Mouse (Mus musculus) kidney, embryonic 15.5 days (tissue): ENCODE data around the gene Tollip. TPM values are rescaled to one million over a fixed set of nuclear protein-coding genes. Genes with fewer than 3 reads are reported as not detected.
"Not testable (repeated sequence)": the region's sequence is repeated elsewhere in the genome, so short reads cannot be mapped to it uniquely, and the experiment has no call there.

Experiments
- ATAC-seq: fragments of 200-750 bp; cut with Nextera tagmentation; replicated peaks from 2 replicates; pipeline ENCODE4 v1.8.0; 2017; ENCODE audit warnings: moderate TSS enrichment; ENCODE audit not compliant: low FRiP score
- H3K27ac ChIP-seq: fragments of 300-500 bp; sonication (generic); 2 replicates; pipeline ENCODE4 v1.5.1; 2015; ENCODE audit warnings: mild to moderate bottlenecking, inconsistent platforms
- H3K27me3 ChIP-seq: fragments of 300-500 bp; sonication (generic); 2 replicates; pipeline ENCODE4 v1.6.1; 2015; ENCODE audit warnings: inconsistent platforms
- H3K36me3 ChIP-seq: fragments of 300-500 bp; sonication (generic); 2 replicates; pipeline ENCODE4 v1.6.1; 2015; ENCODE audit warnings: inconsistent platforms
- H3K4me1 ChIP-seq: fragments of 300-500 bp; sonication (generic); 2 replicates; pipeline ENCODE4 v1.6.1; 2015; ENCODE audit warnings: inconsistent platforms
- H3K4me2 ChIP-seq: fragments of 300-500 bp; sonication (generic); 2 replicates; pipeline ENCODE4 v1.6.1; 2015; ENCODE audit warnings: moderate library complexity, mild to moderate bottlenecking, inconsistent platforms
- H3K4me3 ChIP-seq: fragments of 300-500 bp; sonication (generic); replicated peaks from 2 replicates; pipeline ENCODE4 v1.5.1; 2015; ENCODE audit warnings: mild to moderate bottlenecking, inconsistent platforms
- H3K9ac ChIP-seq: fragments of 300-500 bp; sonication (generic); 2 replicates; pipeline ENCODE4 v1.6.1; 2015; ENCODE audit warnings: mild to moderate bottlenecking, inconsistent platforms
- H3K9me3 ChIP-seq: fragments of 300-500 bp; sonication (generic); replicated peaks from 2 replicates; pipeline ENCODE4 v1.6.1; 2016; ENCODE audit warnings: inconsistent platforms
- WGBS: fragments of 180-500 bp; shearing (Covaris S2); methylation state at CpG from one replicate; pipeline ENCODE4 v1.1.7; 2015; ENCODE audit warnings: mixed read lengths; 5-methylcytosine and 5-hydroxymethylcytosine counted together
- polyA plus RNA-seq: library from polyadenylated mRNA; unstranded; fragments of >200 nt; fragmentation: Nextera tagmentation; extraction: Ambion mirVana; gene quantifications from 2 replicates; pipeline ENCODE4 v1.2.1, GENCODE M21; 2015

Gene Tollip
- polyA plus RNA-seq, 1 experiment from 2014 or later, result 45.6 TPM

DNA sequence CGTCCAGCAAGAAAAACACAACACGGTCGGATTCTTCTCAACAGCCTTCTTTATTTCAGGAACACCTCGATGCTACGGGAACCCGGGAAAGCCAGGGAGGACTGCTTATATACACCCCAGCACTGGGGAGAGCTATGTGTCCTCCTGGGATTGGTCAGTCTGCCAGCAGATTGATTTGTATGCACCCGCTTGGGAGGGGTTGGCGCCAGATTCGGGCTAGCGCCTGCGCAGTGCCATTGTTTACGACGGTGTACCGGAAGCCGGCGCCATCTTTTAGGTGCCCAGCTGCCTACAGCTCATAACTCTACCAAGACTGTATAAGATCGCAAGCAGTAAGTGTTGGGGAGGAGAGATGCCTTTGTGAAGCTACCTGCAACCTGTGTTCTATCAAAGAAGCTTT is 5.8 kb upstream of the Tollip start:
- H3K9me3 ChIP-seq, H3K27ac ChIP-seq, H3K36me3 ChIP-seq, H3K4me2 ChIP-seq, H3K4me3 ChIP-seq, H3K9ac ChIP-seq, ATAC-seq, H3K4me1 ChIP-seq, H3K27me3 ChIP-seq: not testable (repeated sequence)
- WGBS, result 94% methylated on average over 17 of the region's 17 CpGs

DNA sequence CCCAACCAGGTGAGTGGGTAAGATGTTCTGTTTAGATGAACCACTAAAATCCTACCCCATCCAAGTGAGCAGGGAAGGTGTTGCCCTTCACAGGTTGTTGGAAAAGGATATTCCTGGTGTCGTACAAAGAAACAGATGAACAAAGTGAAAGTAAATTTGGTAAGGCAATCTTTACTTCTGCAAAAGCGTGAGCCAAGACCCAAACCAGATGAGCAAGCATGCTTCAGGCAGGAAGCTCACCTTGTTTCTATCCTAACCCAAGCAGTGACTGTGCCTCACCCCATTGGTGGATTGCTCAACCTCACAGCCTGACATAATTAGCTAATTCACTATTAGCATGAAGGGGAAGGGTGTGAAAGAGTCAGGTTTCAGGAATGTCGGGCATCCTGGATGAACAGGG is 7.0 kb downstream of the Tollip start:
- H3K4me2 ChIP-seq, result no peak overlapping the region
- H3K27ac ChIP-seq, result no peak overlapping the region
- H3K36me3 ChIP-seq, result no peaks in the 10 kb centered on the region
- H3K9me3 ChIP-seq, result no peaks in the 10 kb centered on the region
- no peak for ATAC-seq
- peaks cover 68% of the 10 kb centered on the region for H3K27me3 ChIP-seq
- WGBS, result 57% methylated on average over 3 of the region's 3 CpGs
- H3K4me3 ChIP-seq, result no peak overlapping the region
- no peaks in the 10 kb centered on the region for H3K4me1 ChIP-seq
- H3K9ac ChIP-seq, result no peak overlapping the region

DNA sequence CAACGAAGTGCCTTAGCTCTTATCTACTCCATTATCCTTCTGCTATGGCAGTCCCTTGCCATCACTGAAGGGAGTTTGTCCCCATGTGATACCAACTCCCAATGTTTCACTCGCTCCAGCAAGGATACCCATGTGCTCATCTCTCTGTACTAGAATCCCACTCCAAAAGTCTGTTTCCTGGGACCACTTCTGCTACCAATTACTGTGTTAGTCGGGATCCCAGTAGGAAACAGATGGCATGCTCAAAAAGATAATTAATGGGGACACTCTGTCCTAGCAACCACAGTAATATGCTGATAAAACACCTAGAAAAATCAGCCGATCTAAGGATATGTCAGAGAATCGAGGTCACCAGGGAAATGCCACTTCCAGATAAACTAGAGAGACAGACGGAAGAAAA is 9.7 kb downstream of the Tollip start:
- Histone ChIP-seq H3K9ac (no peak overlapping the region), H3K27me3 (peaks cover 83% of the 10 kb centered on the region), H3K9me3 (no peaks in the 10 kb centered on the region), H3K27ac (no peak overlapping the region), H3K36me3 (no peaks in the 10 kb centered on the region), H3K4me2 (no peak overlapping the region), H3K4me3 (no peak overlapping the region), H3K4me1 (no peaks in the 10 kb centered on the region)
- ATAC-seq, result no peak
- WGBS, result 79% methylated on average over 6 of the region's 6 CpGs

DNA sequence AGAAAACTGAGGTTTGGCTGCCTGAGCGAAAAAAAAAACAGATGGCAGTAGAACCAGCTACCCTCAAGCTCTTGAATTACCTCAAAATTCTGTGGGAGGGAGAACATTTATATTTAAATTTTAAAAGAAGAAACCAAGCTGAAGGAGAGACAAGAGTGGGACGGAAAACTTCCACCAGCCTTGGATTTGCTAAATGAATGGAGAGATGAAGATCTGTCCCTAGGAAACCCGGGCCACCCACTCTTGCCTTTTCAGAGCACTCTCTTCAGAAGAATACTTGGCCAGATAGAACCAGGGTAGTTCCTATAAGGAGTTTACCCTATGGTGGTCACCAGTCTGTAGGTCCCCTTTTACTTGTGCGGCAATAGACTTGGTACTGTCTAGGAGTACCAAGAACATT is 15.5 kb downstream of the Tollip start:
- H3K36me3 ChIP-seq, result no peaks in the 10 kb centered on the region
- peaks cover 27% of the 10 kb centered on the region for H3K4me1 ChIP-seq
- no peak overlapping the region for H3K27ac ChIP-seq
- peaks cover 34% of the 10 kb centered on the region for H3K27me3 ChIP-seq
- ATAC-seq, result no peak
- WGBS, result 66% methylated on average over 4 of the region's 4 CpGs
- peak overlapping the region; percentile 71 for H3K4me2 ChIP-seq
- peak overlapping the region; percentile 27; the same call in 1 of the 2 replicates for H3K9ac ChIP-seq
- H3K4me3 ChIP-seq, result peak overlapping the region; percentile 91
- no peaks in the 10 kb centered on the region for H3K9me3 ChIP-seq

DNA sequence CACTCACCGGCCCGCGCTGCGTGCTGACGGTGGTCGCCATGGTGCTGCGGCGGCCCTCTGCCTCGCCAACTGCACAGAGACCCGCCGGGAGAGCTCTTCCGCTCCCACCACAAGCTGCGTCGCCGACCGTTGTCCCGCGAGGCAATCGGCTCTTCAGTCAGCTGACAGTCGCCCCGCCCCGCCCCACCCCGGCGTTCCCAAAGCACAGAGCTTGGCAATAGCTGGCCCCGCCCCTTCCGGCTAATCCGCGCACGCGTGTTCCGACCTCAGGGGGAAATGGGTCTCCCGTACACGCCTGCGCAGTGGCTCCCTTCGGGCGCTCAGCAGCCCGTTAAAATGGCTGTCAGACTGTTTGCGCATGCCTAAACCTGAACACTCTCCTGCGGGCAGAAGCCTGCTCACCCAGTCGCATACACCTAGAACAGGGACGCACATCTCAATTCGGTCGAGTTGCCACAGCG is 16.0 kb downstream of the Tollip start:
- Histone ChIP-seq H3K36me3 (no peaks in the 10 kb centered on the region), H3K4me2 (peak overlapping the region; percentile 71), H3K27me3 (peaks cover 31% of the 10 kb centered on the region), H3K9me3 (no peaks in the 10 kb centered on the region), H3K27ac (peak overlapping the region; percentile 64; the same call in 1 of the 2 replicates), H3K9ac (peak overlapping the region; percentile 88), H3K4me1 (peaks cover 27% of the 10 kb centered on the region), H3K4me3 (peak overlapping the region; percentile 91)
- peak; percentile 97 for ATAC-seq
- under 1% methylated on average over 40 of the region's 44 CpGs for WGBS

DNA sequence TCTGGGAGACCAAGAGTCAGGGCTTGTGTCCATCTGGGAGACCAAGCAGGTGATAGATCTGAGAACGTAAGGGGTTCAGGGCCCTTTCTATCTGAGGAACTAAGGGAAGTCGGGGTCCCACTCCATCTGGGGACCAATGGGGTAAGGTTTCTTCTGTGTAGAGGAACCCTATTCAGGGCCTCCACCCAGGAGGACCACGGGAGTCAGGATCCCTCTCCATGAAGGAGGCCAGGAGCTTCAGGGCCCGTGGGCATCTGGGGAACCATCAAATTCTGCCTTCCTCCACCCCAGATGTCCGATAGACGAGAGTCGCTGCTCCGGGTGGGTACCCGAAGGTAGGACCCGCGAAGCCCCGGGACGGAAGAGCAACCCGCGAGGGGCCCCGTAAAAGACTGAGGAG is 16.5 kb downstream of the Tollip start:
- H3K9ac ChIP-seq, result peak overlapping the region; percentile 88
- H3K36me3 ChIP-seq, result no peaks in the 10 kb centered on the region
- H3K27me3 ChIP-seq, result peaks cover 29% of the 10 kb centered on the region
- peak; percentile 45; the same call in 1 of the 2 replicates for ATAC-seq
- H3K27ac ChIP-seq, result peak overlapping the region; percentile 64; the same call in 1 of the 2 replicates
- H3K4me2 ChIP-seq, result peak overlapping the region; percentile 69
- 0% methylated on average over 16 of the region's 16 CpGs for WGBS
- no peaks in the 10 kb centered on the region for H3K9me3 ChIP-seq
- H3K4me3 ChIP-seq, result peak overlapping the region; percentile 91
- peaks cover 27% of the 10 kb centered on the region for H3K4me1 ChIP-seq

DNA sequence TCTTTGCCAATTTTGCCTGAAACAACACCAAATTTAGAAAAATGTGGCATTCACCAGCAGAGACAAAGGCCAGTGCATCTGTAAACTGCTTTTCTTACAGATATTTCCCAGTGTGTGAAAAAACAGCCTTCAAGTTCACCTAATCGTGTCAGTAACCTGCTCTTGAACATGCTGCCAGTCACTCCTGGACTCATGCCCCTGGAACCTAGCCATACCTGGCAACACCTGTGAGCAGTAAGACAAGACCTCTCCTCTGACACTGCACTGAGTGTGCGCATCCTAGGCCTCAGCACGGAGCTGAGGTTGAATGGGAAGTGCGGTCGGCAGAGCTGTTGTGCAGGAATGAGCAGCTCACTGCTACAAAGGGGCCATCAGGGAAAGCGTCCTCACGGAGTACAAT is 26.2 kb downstream of the Tollip start:
- peaks cover 69% of the 10 kb centered on the region for H3K36me3 ChIP-seq
- H3K9ac ChIP-seq, result no peak overlapping the region
- H3K4me3 ChIP-seq, result no peak overlapping the region
- H3K27ac ChIP-seq, result no peak overlapping the region
- H3K27me3 ChIP-seq, result no peaks in the 10 kb centered on the region
- H3K4me1 ChIP-seq, result no peaks in the 10 kb centered on the region
- no peak for ATAC-seq
- H3K9me3 ChIP-seq, result no peaks in the 10 kb centered on the region
- WGBS, result 96% methylated on average over 7 of the region's 7 CpGs
- no peak overlapping the region for H3K4me2 ChIP-seq

DNA sequence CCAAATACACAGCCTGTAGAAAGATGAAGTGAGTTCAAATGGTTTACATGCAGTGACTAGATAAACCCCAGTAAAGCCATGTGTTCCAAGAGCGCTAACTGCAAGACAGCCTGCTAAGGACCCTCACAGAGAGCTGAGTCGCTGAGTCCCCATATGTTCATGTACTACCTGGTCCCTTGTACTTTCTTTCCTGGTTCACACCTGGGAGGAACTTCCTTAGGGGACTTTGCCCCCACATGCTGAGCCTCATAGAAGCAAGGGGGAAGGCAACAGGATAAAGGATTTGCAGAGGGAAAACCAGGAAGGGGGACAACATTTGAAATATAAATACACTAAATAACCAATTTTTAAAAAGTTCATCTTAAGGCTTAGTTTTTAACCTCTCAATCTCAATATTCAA is 39.5 kb downstream of the Tollip start:
- Histone ChIP-seq H3K4me2 (no peak overlapping the region), H3K36me3 (peaks cover 74% of the 10 kb centered on the region), H3K4me1 (no peaks in the 10 kb centered on the region), H3K9ac (no peak overlapping the region), H3K27me3 (no peaks in the 10 kb centered on the region), H3K27ac (no peak overlapping the region), H3K9me3 (no peaks in the 10 kb centered on the region), H3K4me3 (no peak overlapping the region)
- ATAC-seq, result no peak
- 93% methylated on average over 2 of the region's 2 CpGs for WGBS

DNA sequence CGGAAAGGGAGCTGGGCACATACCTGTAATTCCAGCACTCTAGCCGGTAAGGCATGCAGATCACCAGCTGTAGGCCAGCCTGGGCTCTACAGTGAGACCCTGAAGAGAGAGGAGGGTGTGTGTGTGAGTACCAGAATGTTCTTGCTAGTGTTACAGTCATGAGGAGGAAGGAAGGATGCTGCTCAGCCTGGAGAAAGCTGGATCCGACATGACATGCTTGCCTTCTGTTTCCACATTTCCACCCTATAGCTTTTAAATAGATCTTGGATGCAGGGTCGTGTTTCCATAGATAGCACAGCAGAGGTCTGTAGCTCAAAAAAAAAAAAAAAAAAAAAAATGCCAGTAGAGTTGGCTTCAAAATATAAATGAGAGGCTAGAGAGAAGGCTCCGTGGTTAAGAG is 43.4 kb downstream of the Tollip start:
- H3K27ac ChIP-seq, result no peak overlapping the region
- no peaks in the 10 kb centered on the region for H3K9me3 ChIP-seq
- no peak overlapping the region for H3K9ac ChIP-seq
- no peak overlapping the region for H3K4me2 ChIP-seq
- H3K36me3 ChIP-seq, result peaks cover 47% of the 10 kb centered on the region
- no peaks in the 10 kb centered on the region for H3K27me3 ChIP-seq
- ATAC-seq, result no peak
- H3K4me1 ChIP-seq, result no peaks in the 10 kb centered on the region
- H3K4me3 ChIP-seq, result no peak overlapping the region
- 90% methylated on average over 5 of the region's 5 CpGs for WGBS

DNA sequence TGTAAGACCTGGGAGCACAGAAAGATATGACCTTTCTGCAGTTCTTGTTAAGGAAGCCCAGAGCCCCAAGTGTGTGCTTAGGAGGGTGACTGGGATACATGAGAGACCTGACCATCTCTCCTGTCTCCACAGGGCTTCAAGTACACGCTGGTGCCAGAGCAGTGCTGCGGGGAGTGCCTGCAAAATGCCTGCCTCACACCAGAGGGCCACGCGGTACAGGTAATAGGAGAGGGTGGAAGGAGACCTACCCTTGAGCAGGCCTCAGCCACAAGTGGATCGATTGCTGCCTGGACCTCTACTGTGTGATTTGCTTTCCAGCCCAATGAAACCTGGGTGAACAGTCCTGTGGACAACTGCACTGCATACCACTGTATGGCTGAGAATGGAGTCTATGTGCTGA is 47.8 kb downstream of the Tollip start:
- Histone ChIP-seq H3K27me3 (no peaks in the 10 kb centered on the region), H3K36me3 (peaks cover 21% of the 10 kb centered on the region), H3K27ac (no peak overlapping the region), H3K4me3 (no peak overlapping the region), H3K4me2 (no peak overlapping the region), H3K4me1 (no peaks in the 10 kb centered on the region), H3K9me3 (no peaks in the 10 kb centered on the region), H3K9ac (no peak overlapping the region)
- 82% methylated on average over 5 of the region's 5 CpGs for WGBS
- ATAC-seq, result no peak

DNA sequence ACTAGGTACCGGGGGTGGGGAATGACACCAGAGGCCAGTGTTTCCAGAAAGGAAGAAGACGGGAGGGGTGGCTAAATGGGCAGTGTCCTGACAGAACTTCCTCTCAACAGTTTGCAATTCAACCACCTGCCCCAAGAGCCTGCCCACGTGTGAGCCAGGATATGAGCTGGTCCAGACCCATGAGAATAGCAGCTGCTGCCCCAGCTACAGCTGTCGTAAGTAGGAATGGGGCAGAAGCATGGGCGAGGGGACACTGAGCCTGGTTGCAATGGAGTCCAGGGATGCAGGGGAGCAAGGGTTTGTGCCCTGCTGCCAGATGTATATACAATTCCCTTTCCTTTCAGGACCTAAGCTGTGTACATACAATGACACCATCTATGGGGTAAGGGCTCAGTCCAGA is 48.7 kb downstream of the Tollip start:
- no peaks in the 10 kb centered on the region for H3K9me3 ChIP-seq
- H3K27ac ChIP-seq, result no peak overlapping the region
- H3K27me3 ChIP-seq, result no peaks in the 10 kb centered on the region
- WGBS, result 78% methylated on average over 5 of the region's 5 CpGs
- no peak for ATAC-seq
- no peaks in the 10 kb centered on the region for H3K4me1 ChIP-seq
- H3K4me3 ChIP-seq, result no peak overlapping the region
- H3K4me2 ChIP-seq, result no peak overlapping the region
- H3K9ac ChIP-seq, result no peak overlapping the region
- peaks cover 18% of the 10 kb centered on the region for H3K36me3 ChIP-seq

DNA sequence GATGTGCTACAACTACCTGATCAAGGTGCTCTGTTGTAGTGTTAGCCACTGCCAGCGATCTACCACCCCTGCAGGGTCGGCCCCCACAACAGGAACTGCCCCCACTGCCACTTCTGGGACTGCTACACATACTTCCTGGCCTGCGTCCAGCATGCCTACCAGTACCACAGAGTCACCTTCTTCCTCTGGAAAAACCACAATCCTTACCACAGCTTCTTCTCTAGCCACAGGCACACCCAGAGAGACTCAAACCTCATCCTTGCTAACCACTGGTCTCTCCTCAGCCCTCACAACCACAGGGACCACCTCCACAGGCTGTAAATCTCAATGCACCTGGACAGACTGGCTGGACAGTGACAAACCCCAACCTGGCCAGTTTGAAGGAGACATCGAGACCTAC is 57.3 kb downstream of the Tollip start:
- no peak overlapping the region for H3K4me3 ChIP-seq
- ATAC-seq, result no peak
- H3K4me2 ChIP-seq, result no peak overlapping the region
- H3K27ac ChIP-seq, result no peak overlapping the region
- no peaks in the 10 kb centered on the region for H3K36me3 ChIP-seq
- H3K9ac ChIP-seq, result no peak overlapping the region
- H3K4me1 ChIP-seq, result no peaks in the 10 kb centered on the region
- no peaks in the 10 kb centered on the region for H3K9me3 ChIP-seq
- WGBS, result 83% methylated on average over 4 of the region's 4 CpGs
- H3K27me3 ChIP-seq, result no peaks in the 10 kb centered on the region

DNA sequence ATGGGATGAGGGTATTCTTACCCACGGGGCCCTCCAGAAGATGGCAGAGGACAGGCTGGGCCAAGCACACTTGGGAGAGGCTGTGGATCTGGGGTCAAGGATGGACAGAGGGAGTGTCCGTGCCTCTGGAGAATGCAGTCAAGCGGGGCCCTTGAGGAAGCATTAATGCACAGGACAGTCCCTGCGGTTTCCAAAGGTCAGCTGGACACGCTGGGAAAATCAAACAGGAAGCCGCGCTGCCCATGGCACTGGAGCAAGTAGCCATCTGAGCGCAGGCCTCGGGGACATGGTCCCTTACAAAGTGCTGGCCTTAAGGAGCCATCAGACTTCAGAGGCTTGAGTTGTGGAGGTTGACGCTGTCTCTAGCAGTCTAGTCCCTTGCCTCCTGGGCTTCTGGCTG is 78.0 kb downstream of the Tollip start:
- Histone ChIP-seq H3K4me1 (0 out of 2 replicates have a peak, but pooled peaks cover 9% of the 10 kb centered on the region), H3K9me3 (no peaks in the 10 kb centered on the region), H3K4me2 (no peak overlapping the region), H3K4me3 (no peak overlapping the region), H3K9ac (no peak overlapping the region), H3K27me3 (no peaks in the 10 kb centered on the region), H3K27ac (no peak overlapping the region), H3K36me3 (no peaks in the 10 kb centered on the region)
- ATAC-seq, result no peak
- WGBS, result 70% methylated on average over 10 of the region's 10 CpGs
